Mouse (Mus musculus) cerebellum, adult 2 months (tissue): ENCODE measurements around the gene Tbata. TPM values are rescaled to one million over a fixed set of nuclear protein-coding genes. Genes with fewer than 3 reads are reported as not detected.

Experiments used
- DNase-seq, 2 experiments: peaks; one replicate each; pipeline ENCODE4 v3.0.0; 2021
- H3K27ac ChIP-seq: fragments of 200-500 bp; 2 replicates; pipeline ENCODE4 v1.5.1; 2012; ENCODE audit warnings: low read length, control low read depth, inconsistent platforms; ENCODE audit not compliant: insufficient read depth
- H3K27me3 ChIP-seq: fragments of 200-500 bp; 2 replicates; pipeline ENCODE4 v1.6.1; 2012; ENCODE audit warnings: inconsistent platforms, mild to moderate bottlenecking, low read length, moderate library complexity; ENCODE audit not compliant: control insufficient read depth, insufficient read depth
- H3K4me1 ChIP-seq: fragments of 200-500 bp; 2 replicates; pipeline ENCODE4 v1.6.1; 2011; ENCODE audit warnings: low read length; ENCODE audit not compliant: control insufficient read depth, insufficient read depth
- H3K4me3 ChIP-seq: fragments of 200-500 bp; replicated peaks from 2 replicates; pipeline ENCODE3; 2011; ENCODE audit warnings: mild to moderate bottlenecking, low read depth, low read length, control low read depth; ENCODE audit not compliant: insufficient read depth
- CTCF ChIP-seq: fragments of 200-500 bp; IDR thresholded peaks from 2 replicates; pipeline ENCODE4 v1.5.1; 2011; ENCODE audit warnings: low read depth, mild to moderate bottlenecking, control low read depth, low read length, moderate library complexity, borderline replicate concordance; ENCODE audit not compliant: insufficient read depth
- POLR2A ChIP-seq: fragments of 200-500 bp; IDR thresholded peaks from 2 replicates; pipeline ENCODE4 v1.6.1; 2011; ENCODE audit warnings: low read length, control low read depth, borderline replicate concordance; ENCODE audit not compliant: insufficient read depth
- WGBS: fragments of 180-500 bp; shearing (Covaris S2); methylation state at CpG from one replicate; pipeline ENCODE4 v1.1.7; 2018; 5-methylcytosine and 5-hydroxymethylcytosine counted together
- polyA plus RNA-seq: library from polyadenylated mRNA; depleted of rRNA; stranded (reverse); fragments of >200 nt; gene quantifications from 2 replicates; pipeline ENCODE4 v1.2.3, GENCODE M21; 2012

Tbata gene
- polyA plus RNA-seq, 1 experiment = 38.2 TPM

GRCm38 (mm10) chr10:61219318-61219717 is 47.6 kb downstream of the Tbata start:
- 98% methylated on average over 4 of the region's 4 CpGs for WGBS
- no peak for DNase-seq

GRCm38 (mm10) chr10:61225694-61226093 is 53.9 kb downstream of the Tbata start:
- Histone ChIP-seq H3K4me3 (no peak overlapping the region), H3K4me1 (peaks cover 3% of the 10 kb centered on the region; the same call in 1 of the 2 replicates), H3K27ac (no peak overlapping the region), H3K27me3 (no peaks in the 10 kb centered on the region)
- TF ChIP-seq POLR2A (no peak), CTCF (no peak)
- WGBS = 50% methylated on average over 5 of the region's 5 CpGs
- DNase-seq = no peak

More at GRCm38 (mm10) chr10:61219318-61219717, 47.6 kb downstream of the Tbata start:
- Histone ChIP-seq H3K27me3 (no peaks in the 10 kb centered on the region), H3K4me1 (no peaks in the 10 kb centered on the region), H3K27ac (no peak overlapping the region), H3K4me3 (no peak overlapping the region)
- TF ChIP-seq POLR2A (no peak), CTCF (no peak)

GRCm38 (mm10) chr10:61226784-61227396 is 55.1 kb downstream of the Tbata start:
- H3K27ac ChIP-seq = no peak overlapping the region
- H3K4me1 ChIP-seq = peaks cover 3% of the 10 kb centered on the region; the same call in 1 of the 2 replicates
- no peak for TF ChIP-seq CTCF
- no peak for TF ChIP-seq POLR2A
- no peak for DNase-seq
- no peaks in the 10 kb centered on the region for H3K27me3 ChIP-seq
- no peak overlapping the region for H3K4me3 ChIP-seq
- WGBS = 41% methylated on average over 4 of the region's 4 CpGs

- no peak for DNase-seq
Observed at GRCm38 (mm10) chr10:61231756-61232155, 60.0 kb downstream of the Tbata start.

GRCm38 (mm10) chr10:61232858-61233567 is 61.3 kb downstream of the Tbata start:
- DNase-seq = no peak
- no peak for TF ChIP-seq POLR2A
- whole genome bisulfite sequencing = 45% methylated on average over 7 of the region's 7 CpGs
- H3K4me1 ChIP-seq = no peaks in the 10 kb centered on the region
- H3K27ac ChIP-seq = no peak overlapping the region
- H3K27me3 ChIP-seq = no peaks in the 10 kb centered on the region
- H3K4me3 ChIP-seq = no peak overlapping the region

More at GRCm38 (mm10) chr10:61231756-61232155, 60.0 kb downstream of the Tbata start:
- Histone ChIP-seq H3K4me1 (no peaks in the 10 kb centered on the region), H3K27me3 (no peaks in the 10 kb centered on the region), H3K27ac (no peak overlapping the region), H3K4me3 (no peak overlapping the region)
- TF ChIP-seq POLR2A (no peak), CTCF (no peak)
- WGBS = 97% methylated on average over 3 of the region's 3 CpGs

GRCm38 (mm10) chr10:61234319-61234718 is 62.6 kb downstream of the Tbata start:
- WGBS = 73% methylated on average over 4 of the region's 4 CpGs
- Histone ChIP-seq H3K27me3 (no peaks in the 10 kb centered on the region), H3K27ac (no peak overlapping the region), H3K4me3 (no peak overlapping the region), H3K4me1 (no peaks in the 10 kb centered on the region)
- TF ChIP-seq CTCF (no peak), POLR2A (no peak)
- DNase-seq = no peak

GRCm38 (mm10) chr10:61235677-61236267 is 64.0 kb downstream of the Tbata start:
- peaks cover 10% of the 10 kb centered on the region for H3K4me1 ChIP-seq
- H3K4me3 ChIP-seq = no peak overlapping the region
- TF ChIP-seq CTCF (no peak), POLR2A (no peak)
- no peaks in the 10 kb centered on the region for H3K27me3 ChIP-seq
- no peak for DNase-seq
- WGBS = 89% methylated on average over 6 of the region's 6 CpGs
- H3K27ac ChIP-seq = no peak overlapping the region

GRCm38 (mm10) chr10:61236683-61237390 is 65.1 kb downstream of the Tbata start:
- TF ChIP-seq POLR2A (no peak), CTCF (no peak)
- H3K27ac ChIP-seq = no peak overlapping the region
- no peak overlapping the region for H3K4me3 ChIP-seq
- WGBS = 85% methylated on average over 4 of the region's 4 CpGs
- no peak for DNase-seq
- no peaks in the 10 kb centered on the region for H3K27me3 ChIP-seq
- peaks cover 11% of the 10 kb centered on the region for H3K4me1 ChIP-seq
